ENCODE assay signal across 13 mouse cellular contexts in genomic region chr3:53221531-53222272, GRCm38 (mm10).
A peak's percentile ranks its signal among the peaks of the same experiment; 100 is the strongest.
DNase-seq lines count a peak whose midpoint lies in the region; ATAC-seq lines count a peak whose summit lies in the region.
"Had no signal": no experiment of that assay in that cellular context is flagged by ENCODE, and none has a peak within 500 bp of the region (broad histone marks: within the 10 kb centered on the region; RNA-seq: fewer than 3 reads in every experiment).

No protein-coding gene starts in this region.

- intact Hi-C loops in heart, postnatal 36 days (cut with DNase I): no loop called here

- H3K9ac ChIP-seq in kidney, embryonic 15.5 days: no peak overlapping the region
- H3K9ac ChIP-seq in kidney, embryonic 14.5 days (ENCODE audit: low read depth, low read length): no peak overlapping the region
- no peak overlapping the region for H3K9ac ChIP-seq in limb, embryonic 15.5 days
- H3K9ac ChIP-seq: hindbrain, embryonic 13.5 days had no signal

- H3K4me1 ChIP-seq in kidney, embryonic 15.5 days: peaks cover 22% of the 10 kb centered on the region
- H3K4me1 ChIP-seq in kidney, embryonic 14.5 days (ENCODE audit: control insufficient read depth, insufficient read depth, low read length): no peaks in the 10 kb centered on the region
- peaks cover 34% of the 10 kb centered on the region for H3K4me1 ChIP-seq in limb, embryonic 15.5 days

- H3K4me3 ChIP-seq in kidney, embryonic 15.5 days (replicated peaks): no peak overlapping the region
- no peak overlapping the region for H3K4me3 ChIP-seq in kidney, embryonic 14.5 days (ENCODE audit: low read length)
- H3K4me3 ChIP-seq in limb, embryonic 15.5 days: no peak overlapping the region
- H3K4me3 ChIP-seq: hindbrain, embryonic 13.5 days had no signal

- no peaks in the 10 kb centered on the region for H3K36me3 ChIP-seq in kidney, embryonic 15.5 days
- H3K36me3 ChIP-seq in kidney, embryonic 14.5 days (ENCODE audit: control insufficient read depth, insufficient read depth, low read length): no peaks in the 10 kb centered on the region
- no peaks in the 10 kb centered on the region for H3K36me3 ChIP-seq in limb, embryonic 15.5 days
- H3K36me3 ChIP-seq: hindbrain, embryonic 13.5 days had no signal

- H3K27ac ChIP-seq in kidney, embryonic 15.5 days: 0 out of 2 replicates have a peak overlapping the region, but pooled peaks have one; percentile 28
- H3K27ac ChIP-seq in kidney, embryonic 14.5 days (ENCODE audit: low read depth, low read length): no peak overlapping the region
- H3K27ac ChIP-seq in limb, embryonic 15.5 days: peak overlapping the region; percentile 82
- H3K27ac ChIP-seq: hindbrain, embryonic 13.5 days had no signal

- no peaks in the 10 kb centered on the region for H3K9me3 ChIP-seq in kidney, embryonic 15.5 days (replicated peaks)
- no peaks in the 10 kb centered on the region for H3K9me3 ChIP-seq in kidney, embryonic 14.5 days (ENCODE audit: control insufficient read depth, low read length)
- H3K9me3 ChIP-seq in limb, embryonic 15.5 days: no peaks in the 10 kb centered on the region
- H3K9me3 ChIP-seq: hindbrain, embryonic 13.5 days had no signal

- DNase-seq in heart, adult 11 months: peak; percentile 90
- no peak for DNase-seq in heart, postnatal 36 days
- DNase-seq in lung, postnatal 4 days: peak; percentile 19 to 54
- DNase-seq: cerebellum, adult 11-12 months; layer of hippocampus, adult 9-11 months; left cerebral cortex, postnatal 4 days; right cerebral cortex, postnatal 14 days; thymus, postnatal 36 days had no signal

- no peak overlapping the region for H3K4me2 ChIP-seq in kidney, embryonic 15.5 days
- H3K4me2 ChIP-seq in kidney, embryonic 14.5 days (replicated peaks; ENCODE audit: low read depth, low read length): no peak overlapping the region
- H3K4me2 ChIP-seq in limb, embryonic 15.5 days: no peak overlapping the region
- H3K4me2 ChIP-seq: hindbrain, embryonic 13.5 days had no signal

- no peaks in the 10 kb centered on the region for H3K27me3 ChIP-seq in kidney, embryonic 15.5 days
- H3K27me3 ChIP-seq in kidney, embryonic 14.5 days (ENCODE audit: control insufficient read depth, insufficient read depth, low read length): no peaks in the 10 kb centered on the region
- no peaks in the 10 kb centered on the region for H3K27me3 ChIP-seq in limb, embryonic 15.5 days
- H3K27me3 ChIP-seq: hindbrain, embryonic 13.5 days had no signal

- WGBS in kidney, embryonic 15.5 days: 56% methylated on average over 5 of the region's 5 CpGs
- WGBS in kidney, embryonic 14.5 days: 52% methylated on average over 5 of the region's 5 CpGs
- WGBS in limb, embryonic 15.5 days: 38% methylated on average over 5 of the region's 5 CpGs

- no peak for ATAC-seq in kidney, embryonic 15.5 days (replicated peaks; ENCODE audit: low FRiP score)
- ATAC-seq in kidney, embryonic 14.5 days (ENCODE audit: low FRiP score, low TSS enrichment): no peak
- ATAC-seq in limb, embryonic 15.5 days (ENCODE audit: insufficient number of reproducible peaks, low FRiP score, low TSS enrichment, low read depth): no peak
- ATAC-seq in granulocyte monocyte progenitor cell, adult 5-6 weeks (replicated peaks; ENCODE audit: poor library complexity, severe bottlenecking): no peak

Comparison
In these comparisons a context has a peak if more than half of its experiments do, and no peak if none do; other contexts are left out.
1. DNase-seq: peak in heart, adult 11 months (single experiment) and lung, postnatal 4 days (2 of 2); none in heart, postnatal 36 days (0 of 2).